Mouse (Mus musculus): ENCODE measurements around the gene Gm28308. TPM values are rescaled to one million over a fixed set of nuclear protein-coding genes. Genes with fewer than 3 reads are reported as not detected.

Gm28308 gene
- polyA plus RNA-seq, 1 experiment from 2014 or later: not detected

GRCm38 (mm10) chr6:52216691-52217458 is 3.7 kb upstream of the Gm28308 start:
- H3K9ac ChIP-seq (ENCODE audit: low read depth, low read length): peak overlapping the region; percentile 35; the same call in 1 of the 2 replicates
- peaks cover 7% of the 10 kb centered on the region for H3K4me1 ChIP-seq (ENCODE audit: control insufficient read depth, insufficient read depth, low read depth, low read length)
- H3K4me2 ChIP-seq (ENCODE audit: low read length): peak overlapping the region; percentile 43
- WGBS: 2% methylated on average over 60 of the region's 60 CpGs
- ATAC-seq: no peak
- peak overlapping the region; percentile 23; the same call in 1 of the 2 replicates for H3K27ac ChIP-seq (ENCODE audit: low read depth, low read length)
- no peaks in the 10 kb centered on the region for H3K36me3 ChIP-seq (ENCODE audit: control insufficient read depth, insufficient read depth, low read length)
- peaks cover 68% of the 10 kb centered on the region for H3K27me3 ChIP-seq (replicated peaks; ENCODE audit: control insufficient read depth, insufficient read depth, low read length)
- H3K4me3 ChIP-seq (ENCODE audit: low read length): peak overlapping the region; percentile 33
- H3K9me3 ChIP-seq (ENCODE audit: control insufficient read depth, low read length): no peaks in the 10 kb centered on the region

- Histone ChIP-seq H3K9ac (ENCODE audit: low read depth, low read length) (no peak overlapping the region), H3K27me3 (replicated peaks; ENCODE audit: control insufficient read depth, insufficient read depth, low read length) (peaks cover 67% of the 10 kb centered on the region), H3K4me1 (ENCODE audit: control insufficient read depth, insufficient read depth, low read depth, low read length) (no peaks in the 10 kb centered on the region; the same call in 1 of the 2 replicates), H3K36me3 (ENCODE audit: control insufficient read depth, insufficient read depth, low read length) (no peaks in the 10 kb centered on the region), H3K27ac (ENCODE audit: low read depth, low read length) (no peak overlapping the region), H3K9me3 (ENCODE audit: control insufficient read depth, low read length) (no peaks in the 10 kb centered on the region), H3K4me2 (ENCODE audit: low read length) (peak overlapping the region; percentile 34; the same call in 1 of the 2 replicates), H3K4me3 (ENCODE audit: low read length) (peak overlapping the region; percentile 11; the same call in 1 of the 2 replicates)
- 2% methylated on average over 30 of the region's 30 CpGs for whole genome bisulfite sequencing
- ATAC-seq: no peak
Observed at GRCm38 (mm10) chr6:52215771-52216535, 2.8 kb upstream of the Gm28308 start.

- Histone ChIP-seq H3K9ac (ENCODE audit: low read depth, low read length) (no peak overlapping the region), H3K4me1 (ENCODE audit: control insufficient read depth, insufficient read depth, low read depth, low read length) (no peaks in the 10 kb centered on the region; the same call in 1 of the 2 replicates), H3K27me3 (replicated peaks; ENCODE audit: control insufficient read depth, insufficient read depth, low read length) (peaks cover 69% of the 10 kb centered on the region), H3K9me3 (ENCODE audit: control insufficient read depth, low read length) (no peaks in the 10 kb centered on the region), H3K27ac (ENCODE audit: low read depth, low read length) (no peak overlapping the region), H3K36me3 (ENCODE audit: control insufficient read depth, insufficient read depth, low read length) (no peaks in the 10 kb centered on the region), H3K4me2 (ENCODE audit: low read length) (no peak overlapping the region), H3K4me3 (ENCODE audit: low read length) (no peak overlapping the region)
- no peak for ATAC-seq
- WGBS: 25% methylated on average over 3 of the region's 3 CpGs
Observed at GRCm38 (mm10) chr6:52215070-52215469, 1.9 kb upstream of the Gm28308 start.

- no peak overlapping the region for H3K4me3 ChIP-seq (ENCODE audit: low read length)
- no peak for ATAC-seq
- H3K9ac ChIP-seq (ENCODE audit: low read depth, low read length): no peak overlapping the region
- H3K36me3 ChIP-seq (ENCODE audit: control insufficient read depth, insufficient read depth, low read length): no peaks in the 10 kb centered on the region
- H3K9me3 ChIP-seq (ENCODE audit: control insufficient read depth, low read length): no peaks in the 10 kb centered on the region
- peaks cover 70% of the 10 kb centered on the region for H3K27me3 ChIP-seq (replicated peaks; ENCODE audit: control insufficient read depth, insufficient read depth, low read length)
- no peaks in the 10 kb centered on the region; the same call in 1 of the 2 replicates for H3K4me1 ChIP-seq (ENCODE audit: control insufficient read depth, insufficient read depth, low read depth, low read length)
- no peak overlapping the region for H3K27ac ChIP-seq (ENCODE audit: low read depth, low read length)
- H3K4me2 ChIP-seq (ENCODE audit: low read length): no peak overlapping the region
- 17% methylated on average over 5 of the region's 5 CpGs for WGBS
Observed at GRCm38 (mm10) chr6:52214271-52214670, 1.1 kb upstream of the Gm28308 start.

- Histone ChIP-seq H3K9me3 (ENCODE audit: control insufficient read depth, low read length) (no peaks in the 10 kb centered on the region), H3K4me3 (ENCODE audit: low read length) (peak overlapping the region; percentile 30), H3K27me3 (replicated peaks; ENCODE audit: control insufficient read depth, insufficient read depth, low read length) (peaks cover 72% of the 10 kb centered on the region), H3K27ac (ENCODE audit: low read depth, low read length) (peak overlapping the region; percentile 48), H3K9ac (ENCODE audit: low read depth, low read length) (no peak overlapping the region), H3K36me3 (ENCODE audit: control insufficient read depth, insufficient read depth, low read length) (no peaks in the 10 kb centered on the region), H3K4me1 (ENCODE audit: control insufficient read depth, insufficient read depth, low read depth, low read length) (no peaks in the 10 kb centered on the region; the same call in 1 of the 2 replicates), H3K4me2 (ENCODE audit: low read length) (peak overlapping the region; percentile 23)
- no peak for ATAC-seq
- WGBS: 4% methylated on average over 22 of the region's 22 CpGs
Observed at GRCm38 (mm10) chr6:52212556-52213118, 502 bp downstream of the Gm28308 start.

GRCm38 (mm10) chr6:52211961-52212360 is 1.2 kb downstream of the Gm28308 start:
- H3K4me2 ChIP-seq (ENCODE audit: low read length): peak overlapping the region; percentile 38
- H3K9ac ChIP-seq (ENCODE audit: low read depth, low read length): peak overlapping the region; percentile 41
- 4% methylated on average over 13 of the region's 13 CpGs for WGBS
- peaks cover 79% of the 10 kb centered on the region for H3K27me3 ChIP-seq (replicated peaks; ENCODE audit: control insufficient read depth, insufficient read depth, low read length)
- H3K4me1 ChIP-seq (ENCODE audit: control insufficient read depth, insufficient read depth, low read depth, low read length): no peaks in the 10 kb centered on the region; the same call in 1 of the 2 replicates
- H3K36me3 ChIP-seq (ENCODE audit: control insufficient read depth, insufficient read depth, low read length): no peaks in the 10 kb centered on the region
- peak overlapping the region; percentile 30 for H3K4me3 ChIP-seq (ENCODE audit: low read length)
- H3K27ac ChIP-seq (ENCODE audit: low read depth, low read length): peak overlapping the region; percentile 54; the same call in 1 of the 2 replicates
- no peak for ATAC-seq
- no peaks in the 10 kb centered on the region for H3K9me3 ChIP-seq (ENCODE audit: control insufficient read depth, low read length)

- Histone ChIP-seq H3K9me3 (ENCODE audit: control insufficient read depth, low read length) (no peaks in the 10 kb centered on the region), H3K4me2 (ENCODE audit: low read length) (peak overlapping the region; percentile 38), H3K9ac (ENCODE audit: low read depth, low read length) (peak overlapping the region; percentile 41; the same call in 1 of the 2 replicates), H3K36me3 (ENCODE audit: control insufficient read depth, insufficient read depth, low read length) (no peaks in the 10 kb centered on the region), H3K27ac (ENCODE audit: low read depth, low read length) (peak overlapping the region; percentile 54; the same call in 1 of the 2 replicates), H3K27me3 (replicated peaks; ENCODE audit: control insufficient read depth, insufficient read depth, low read length) (peaks cover 77% of the 10 kb centered on the region), H3K4me3 (ENCODE audit: low read length) (peak overlapping the region; percentile 30), H3K4me1 (ENCODE audit: control insufficient read depth, insufficient read depth, low read depth, low read length) (no peaks in the 10 kb centered on the region; the same call in 1 of the 2 replicates)
- 1% methylated on average over 37 of the region's 37 CpGs for WGBS
- ATAC-seq: peak; percentile 66
Observed at GRCm38 (mm10) chr6:52211170-52211935, 1.8 kb downstream of the Gm28308 start.

GRCm38 (mm10) chr6:52209685-52210046 is 3.5 kb downstream of the Gm28308 start:
- peaks cover 61% of the 10 kb centered on the region for H3K27me3 ChIP-seq (replicated peaks; ENCODE audit: control insufficient read depth, insufficient read depth, low read length)
- ATAC-seq: no peak
- no peak overlapping the region for H3K27ac ChIP-seq (ENCODE audit: low read depth, low read length)
- H3K4me3 ChIP-seq (ENCODE audit: low read length): peak overlapping the region; percentile 8; the same call in 1 of the 2 replicates
- no peaks in the 10 kb centered on the region; the same call in 1 of the 2 replicates for H3K4me1 ChIP-seq (ENCODE audit: control insufficient read depth, insufficient read depth, low read depth, low read length)
- H3K4me2 ChIP-seq (ENCODE audit: low read length): peak overlapping the region; percentile 52
- H3K36me3 ChIP-seq (ENCODE audit: control insufficient read depth, insufficient read depth, low read length): no peaks in the 10 kb centered on the region
- WGBS: 8% methylated on average over 12 of the region's 12 CpGs
- H3K9me3 ChIP-seq (ENCODE audit: control insufficient read depth, low read length): no peaks in the 10 kb centered on the region
- no peak overlapping the region for H3K9ac ChIP-seq (ENCODE audit: low read depth, low read length)

Measured in hindbrain, embryonic 16.5 days (tissue).